Mouse (Mus musculus) ES-Bruce4 (cell line): Measurements from ENCODE around the gene Syne1.

Experiments
- CTCF ChIP-seq: IDR thresholded peaks from one replicate; pipeline ENCODE4 v1.8.1; 2011; ENCODE audit warnings: low read depth, low read length
- EP300 ChIP-seq: IDR thresholded peaks from 2 replicates; pipeline ENCODE4 v1.6.1; 2011; ENCODE audit warnings: low read depth, low read length; ENCODE audit not compliant: insufficient read depth
- POLR2A ChIP-seq: IDR thresholded peaks from one replicate; pipeline ENCODE4 v1.8.1; 2011; ENCODE audit warnings: low read length; ENCODE audit not compliant: insufficient read depth

DNA sequence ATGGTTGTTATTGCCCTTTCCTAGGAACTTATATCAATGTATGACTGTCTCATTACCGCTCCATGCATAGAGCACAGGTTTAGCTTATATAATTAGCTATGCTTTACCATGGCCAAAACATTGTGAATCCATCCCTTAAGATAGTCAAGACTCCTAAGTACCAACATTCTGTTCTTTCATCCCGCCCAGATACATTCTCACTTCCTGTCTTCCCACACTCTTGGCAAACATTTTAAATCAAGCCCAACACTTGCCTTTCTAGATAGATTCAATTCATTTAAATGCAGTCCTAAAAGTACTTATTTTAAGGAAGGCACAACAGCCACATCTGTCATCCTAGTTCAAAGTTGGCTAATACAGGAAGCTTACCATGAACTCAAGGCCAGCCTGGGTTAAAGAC lies 113.5 kb downstream of the Syne1 start:
- TF ChIP-seq CTCF, result no peak
- no peak for TF ChIP-seq POLR2A
- TF ChIP-seq EP300, result no peak
